Mouse (Mus musculus): ENCODE data around the gene Mycbpap. TPM values are rescaled to one million over a fixed set of nuclear protein-coding genes. Genes with fewer than 3 reads are reported as not detected.

Gene Mycbpap
- polyA plus RNA-seq, 1 experiment from 2014 or later = 4.8 TPM

DNA sequence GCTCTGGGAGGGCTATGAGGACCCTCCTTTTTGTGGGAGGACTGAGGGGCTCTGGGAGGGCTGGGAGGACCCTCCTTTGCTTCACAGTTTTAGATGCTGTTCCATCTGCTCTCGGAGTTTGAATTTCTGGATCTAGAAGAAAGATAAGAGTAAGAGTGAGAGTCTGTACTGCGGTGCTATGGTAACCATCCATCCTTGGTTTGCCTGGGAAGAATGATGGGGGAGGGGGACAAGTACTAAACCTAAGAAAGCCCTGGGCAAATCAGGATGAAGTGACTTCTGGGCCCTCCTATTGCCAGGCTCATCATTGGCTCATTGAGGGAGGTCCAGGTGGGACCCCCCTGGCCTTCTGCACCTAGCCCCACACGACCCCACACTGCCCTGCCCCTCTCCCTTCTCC, 36.7 kb upstream of the Mycbpap start:
- Histone ChIP-seq H3K9me3 (ENCODE audit: control insufficient read depth, low read length) (no peaks in the 10 kb centered on the region), H3K9ac (ENCODE audit: low read length) (no peak overlapping the region), H3K27ac (ENCODE audit: low read depth, low read length) (no peak overlapping the region), H3K4me2 (ENCODE audit: low read depth, low read length, severe bottlenecking) (no peak overlapping the region), H3K4me1 (replicated peaks; ENCODE audit: control insufficient read depth, insufficient read depth, low read length) (no peaks in the 10 kb centered on the region), H3K36me3 (ENCODE audit: control insufficient read depth, insufficient read depth, low read length) (no peaks in the 10 kb centered on the region), H3K4me3 (ENCODE audit: low read depth, low read length) (no peak overlapping the region), H3K27me3 (ENCODE audit: control insufficient read depth, insufficient read depth, low read length) (no peaks in the 10 kb centered on the region)
- WGBS = 69% methylated on average over 3 of the region's 3 CpGs
- no peak for DNase-seq (ENCODE audit: low spot score)
- ATAC-seq (replicated peaks; ENCODE audit: low FRiP score) = no peak

DNA sequence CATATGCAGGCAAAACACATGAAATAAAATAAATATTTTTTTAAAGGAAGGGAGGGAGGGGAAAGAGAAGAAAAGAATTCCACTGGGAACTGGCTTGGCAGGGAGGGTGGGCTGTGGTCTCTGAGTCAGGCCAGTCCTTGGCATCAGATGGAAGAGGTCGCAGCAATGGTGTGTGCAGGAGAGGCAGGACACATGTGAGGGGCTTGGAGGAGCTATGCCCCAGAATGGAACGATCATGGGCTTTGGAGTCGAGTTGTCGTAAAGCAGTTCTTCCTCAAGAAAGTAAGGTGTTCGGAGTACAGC, 28.9 kb upstream of the Mycbpap start:
- Histone ChIP-seq H3K36me3 (ENCODE audit: control insufficient read depth, insufficient read depth, low read length) (no peaks in the 10 kb centered on the region), H3K9ac (ENCODE audit: low read length) (no peak overlapping the region), H3K4me1 (replicated peaks; ENCODE audit: control insufficient read depth, insufficient read depth, low read length) (peaks cover 4% of the 10 kb centered on the region; the same call in 1 of the 2 replicates), H3K9me3 (ENCODE audit: control insufficient read depth, low read length) (no peaks in the 10 kb centered on the region), H3K27me3 (ENCODE audit: control insufficient read depth, insufficient read depth, low read length) (no peaks in the 10 kb centered on the region), H3K27ac (ENCODE audit: low read depth, low read length) (no peak overlapping the region), H3K4me3 (ENCODE audit: low read depth, low read length) (no peak overlapping the region), H3K4me2 (ENCODE audit: low read depth, low read length, severe bottlenecking) (no peak overlapping the region)
- no peak for DNase-seq (ENCODE audit: low spot score)
- ATAC-seq (replicated peaks; ENCODE audit: low FRiP score) = no peak
- WGBS = 91% methylated on average over 5 of the region's 5 CpGs

DNA sequence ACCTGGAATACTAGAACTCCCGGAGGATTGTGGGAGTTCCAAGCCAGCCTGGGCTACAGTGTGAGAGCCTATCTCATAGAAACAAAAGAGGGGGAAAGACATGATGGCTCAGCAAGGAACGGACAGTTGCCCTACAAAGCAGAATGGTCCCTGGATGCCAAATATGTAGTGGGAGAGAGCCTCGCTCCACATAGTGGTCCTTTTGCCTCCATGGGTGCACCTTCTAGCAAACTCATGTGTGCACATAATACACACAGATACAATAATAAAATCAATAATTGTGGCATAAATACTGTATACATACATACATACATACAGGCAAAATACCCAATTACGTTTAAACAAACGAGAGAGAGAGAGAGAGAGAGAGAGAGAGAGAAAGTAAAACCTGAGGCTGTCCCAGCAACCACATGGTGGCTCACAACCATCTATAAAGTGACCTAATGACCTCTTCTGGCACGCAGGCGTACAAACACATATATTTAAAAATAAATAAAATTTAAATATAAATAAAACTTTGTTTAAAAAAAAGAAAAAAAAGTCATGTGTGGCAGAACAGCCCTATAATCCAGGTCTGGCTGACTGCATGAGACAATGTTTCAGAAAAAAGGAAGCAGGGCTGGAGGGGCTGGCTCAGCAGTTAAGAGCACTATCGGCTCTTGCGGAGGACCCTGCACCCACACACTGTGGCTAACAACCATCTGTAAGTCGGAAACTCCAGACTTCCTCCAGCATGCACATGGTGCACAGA, 28.3 kb upstream of the Mycbpap start:
- DNase-seq (ENCODE audit: low spot score) (no peak), ATAC-seq (replicated peaks; ENCODE audit: low FRiP score) (no peak)
- Histone ChIP-seq H3K4me1 (replicated peaks; ENCODE audit: control insufficient read depth, insufficient read depth, low read length) (peaks cover 4% of the 10 kb centered on the region; the same call in 1 of the 2 replicates), H3K9me3 (ENCODE audit: control insufficient read depth, low read length) (no peaks in the 10 kb centered on the region), H3K27me3 (ENCODE audit: control insufficient read depth, insufficient read depth, low read length) (no peaks in the 10 kb centered on the region), H3K4me2 (ENCODE audit: low read depth, low read length, severe bottlenecking) (no peak overlapping the region), H3K36me3 (ENCODE audit: control insufficient read depth, insufficient read depth, low read length) (no peaks in the 10 kb centered on the region), H3K4me3 (ENCODE audit: low read depth, low read length) (no peak overlapping the region), H3K27ac (ENCODE audit: low read depth, low read length) (no peak overlapping the region), H3K9ac (ENCODE audit: low read length) (no peak overlapping the region; the same call in 1 of the 2 replicates)
- WGBS = 77% methylated on average over 10 of the region's 10 CpGs

DNA sequence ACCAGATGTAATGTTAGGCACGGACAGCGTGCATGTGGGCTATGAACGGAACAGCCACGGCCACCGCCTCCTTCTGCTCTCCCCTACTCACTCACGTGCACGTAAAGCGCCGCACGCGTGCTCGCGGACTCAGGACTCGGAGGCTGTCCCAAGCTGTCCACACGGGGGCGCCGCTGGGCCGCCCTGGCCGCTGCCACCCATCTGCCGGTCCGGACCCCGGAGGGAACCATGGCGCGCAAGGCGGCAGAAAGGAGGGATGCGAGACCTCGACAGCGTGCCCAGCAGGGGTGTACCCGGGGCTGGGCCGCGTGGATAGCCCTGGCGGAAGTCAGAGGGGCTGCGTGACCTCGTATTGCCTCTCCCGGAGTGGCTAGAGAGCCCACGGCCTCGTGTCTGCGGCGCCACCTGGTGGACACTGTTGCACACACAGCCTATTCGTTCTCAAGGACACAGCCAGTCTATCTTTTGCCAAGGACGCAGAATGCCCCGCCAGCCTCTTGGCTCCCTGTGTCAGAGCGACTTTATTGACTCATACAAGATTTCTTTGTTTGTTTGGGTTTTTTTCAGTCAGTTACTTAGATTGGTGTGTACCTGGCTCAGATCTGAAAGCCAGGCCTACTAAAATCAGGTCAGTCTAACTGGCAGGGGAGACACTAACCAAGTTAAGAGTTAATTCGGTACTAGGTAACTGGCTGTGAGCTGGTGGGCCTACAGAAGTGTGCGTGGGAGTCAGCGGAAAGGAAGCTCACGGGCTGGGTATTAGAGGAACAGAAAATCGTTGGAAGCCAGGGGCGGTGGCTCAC, 27.5 kb upstream of the Mycbpap start, which contains the start of gene Rsad1:
Gene Rsad1 (minus strand): TSS at position 368 of the 803 bp plus-strand sequence.
- peaks cover 4% of the 10 kb centered on the region; the same call in 1 of the 2 replicates for H3K4me1 ChIP-seq (replicated peaks; ENCODE audit: control insufficient read depth, insufficient read depth, low read length)
- peak within 1 kb of the TSS; percentile 85 for H3K4me2 ChIP-seq (ENCODE audit: low read depth, low read length, severe bottlenecking)
- peak within 1 kb of the TSS; percentile 54 for H3K4me3 ChIP-seq (ENCODE audit: low read depth, low read length)
- no peaks in the 10 kb centered on the region for H3K9me3 ChIP-seq (ENCODE audit: control insufficient read depth, low read length)
- peak; percentile 85 for ATAC-seq (replicated peaks; ENCODE audit: low FRiP score)
- no peaks in the 10 kb centered on the region for H3K27me3 ChIP-seq (ENCODE audit: control insufficient read depth, insufficient read depth, low read length)
- peak within 1 kb of the TSS; percentile 77 for H3K9ac ChIP-seq (ENCODE audit: low read length)
- DNase-seq (ENCODE audit: low spot score) = peak; percentile 96
- peak within 1 kb of the TSS; percentile 64; the same call in 1 of the 2 replicates for H3K27ac ChIP-seq (ENCODE audit: low read depth, low read length)
- 5% methylated on average over 49 of the region's 49 CpGs for WGBS
- no peaks in the 10 kb centered on the region for H3K36me3 ChIP-seq (ENCODE audit: control insufficient read depth, insufficient read depth, low read length)

DNA sequence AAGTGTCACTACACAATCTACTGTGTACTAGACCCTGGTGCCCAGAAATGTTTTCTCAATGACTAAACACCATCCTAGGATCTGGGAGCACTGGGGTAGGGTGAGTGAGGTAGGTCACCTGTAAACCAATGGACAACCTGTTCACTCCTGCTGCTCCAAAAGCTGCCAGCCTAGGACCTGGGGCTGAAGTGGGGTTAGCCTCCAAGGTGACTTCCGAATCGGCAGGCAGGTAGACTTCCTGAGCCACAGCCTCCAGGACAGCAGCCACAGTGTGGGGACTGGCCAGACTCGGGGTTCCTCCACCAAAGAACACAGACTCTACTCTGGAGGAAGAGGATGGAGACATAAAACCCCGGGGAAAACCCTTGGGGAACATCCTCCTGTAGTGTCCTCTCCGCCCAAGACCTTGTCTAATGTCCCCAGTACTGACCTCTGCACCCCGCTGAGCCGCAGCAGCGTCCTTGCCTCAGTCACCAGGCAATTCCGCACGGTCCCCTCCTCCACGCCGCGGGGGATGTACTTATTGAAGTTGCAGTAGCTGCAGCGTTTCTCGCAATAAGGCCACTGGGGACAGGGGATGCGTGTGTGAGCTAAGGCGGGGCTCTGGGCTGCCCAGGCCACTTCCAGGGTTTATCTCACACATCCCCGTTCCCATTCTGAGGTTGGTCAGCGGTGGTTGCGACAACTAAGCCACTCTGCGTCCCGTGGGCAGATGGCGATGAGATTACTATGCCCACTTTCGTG, 26.7 kb upstream of the Mycbpap start:
- Histone ChIP-seq H3K27me3 (ENCODE audit: control insufficient read depth, insufficient read depth, low read length) (no peaks in the 10 kb centered on the region), H3K4me3 (ENCODE audit: low read depth, low read length) (peak overlapping the region; percentile 54), H3K4me1 (replicated peaks; ENCODE audit: control insufficient read depth, insufficient read depth, low read length) (peaks cover 4% of the 10 kb centered on the region; the same call in 1 of the 2 replicates), H3K9ac (ENCODE audit: low read length) (peak overlapping the region; percentile 77), H3K9me3 (ENCODE audit: control insufficient read depth, low read length) (no peaks in the 10 kb centered on the region), H3K27ac (ENCODE audit: low read depth, low read length) (no peak overlapping the region), H3K4me2 (ENCODE audit: low read depth, low read length, severe bottlenecking) (peak overlapping the region; percentile 85), H3K36me3 (ENCODE audit: control insufficient read depth, insufficient read depth, low read length) (no peaks in the 10 kb centered on the region)
- ATAC-seq (replicated peaks; ENCODE audit: low FRiP score) = 0 out of 2 replicates have a peak, but pooled peaks have one; percentile 28
- 16% methylated on average over 24 of the region's 24 CpGs for WGBS
- peak; percentile 67 for DNase-seq (ENCODE audit: low spot score)

DNA sequence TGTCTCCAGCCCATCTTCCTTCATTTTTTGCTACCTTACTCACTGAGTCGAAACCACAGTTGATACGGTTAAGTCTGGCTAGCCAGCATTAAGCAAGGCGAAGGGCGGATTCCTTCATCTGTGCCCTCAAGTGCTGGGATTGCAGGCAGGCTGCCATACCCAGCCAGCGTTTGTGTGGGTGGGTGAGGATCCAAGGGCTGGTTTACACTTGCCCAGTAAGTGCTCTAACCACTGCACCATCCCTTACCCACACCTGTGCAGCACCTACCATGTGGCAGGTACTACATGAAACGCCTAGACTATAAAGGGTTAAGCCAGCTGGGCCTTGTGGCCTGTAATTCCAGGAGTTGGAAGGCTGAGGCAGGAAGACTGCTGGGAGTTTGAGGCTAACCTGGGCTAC, 25.7 kb upstream of the Mycbpap start:
- no peaks in the 10 kb centered on the region for H3K36me3 ChIP-seq (ENCODE audit: control insufficient read depth, insufficient read depth, low read length)
- 94% methylated on average over 6 of the region's 6 CpGs for WGBS
- no peak overlapping the region for H3K9ac ChIP-seq (ENCODE audit: low read length)
- H3K27me3 ChIP-seq (ENCODE audit: control insufficient read depth, insufficient read depth, low read length) = no peaks in the 10 kb centered on the region
- H3K4me3 ChIP-seq (ENCODE audit: low read depth, low read length) = no peak overlapping the region
- peaks cover 4% of the 10 kb centered on the region; the same call in 1 of the 2 replicates for H3K4me1 ChIP-seq (replicated peaks; ENCODE audit: control insufficient read depth, insufficient read depth, low read length)
- no peak overlapping the region for H3K27ac ChIP-seq (ENCODE audit: low read depth, low read length)
- ATAC-seq (replicated peaks; ENCODE audit: low FRiP score) (no peak), DNase-seq (ENCODE audit: low spot score) (no peak)
- H3K4me2 ChIP-seq (ENCODE audit: low read depth, low read length, severe bottlenecking) = no peak overlapping the region
- H3K9me3 ChIP-seq (ENCODE audit: control insufficient read depth, low read length) = no peaks in the 10 kb centered on the region

DNA sequence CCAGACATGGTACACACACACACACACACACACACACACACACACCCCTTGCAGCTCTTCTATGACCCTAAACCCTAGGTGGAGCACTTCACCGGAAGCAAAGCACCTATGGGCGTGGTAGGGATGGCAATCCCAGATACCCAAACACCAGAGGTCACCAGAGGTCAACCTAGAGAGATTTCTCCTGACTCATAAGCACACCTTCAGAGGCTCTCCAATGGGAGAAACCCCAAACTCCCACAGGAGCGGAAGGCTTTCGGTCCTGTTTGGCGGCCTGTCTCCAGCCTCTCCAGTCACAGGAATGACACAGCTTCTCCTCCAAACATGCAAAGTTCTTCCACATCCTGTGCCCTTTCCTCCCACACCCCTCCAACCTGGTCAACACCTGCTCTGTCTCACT, 24.8 kb upstream of the Mycbpap start:
- no peaks in the 10 kb centered on the region for H3K36me3 ChIP-seq (ENCODE audit: control insufficient read depth, insufficient read depth, low read length)
- H3K4me1 ChIP-seq (replicated peaks; ENCODE audit: control insufficient read depth, insufficient read depth, low read length) = peaks cover 4% of the 10 kb centered on the region; the same call in 1 of the 2 replicates
- H3K4me3 ChIP-seq (ENCODE audit: low read depth, low read length) = no peak overlapping the region
- ATAC-seq (replicated peaks; ENCODE audit: low FRiP score) (no peak), DNase-seq (ENCODE audit: low spot score) (no peak)
- no peak overlapping the region for H3K9ac ChIP-seq (ENCODE audit: low read length)
- H3K27ac ChIP-seq (ENCODE audit: low read depth, low read length) = no peak overlapping the region
- no peaks in the 10 kb centered on the region for H3K9me3 ChIP-seq (ENCODE audit: control insufficient read depth, low read length)
- no peaks in the 10 kb centered on the region for H3K27me3 ChIP-seq (ENCODE audit: control insufficient read depth, insufficient read depth, low read length)
- 95% methylated on average over 5 of the region's 5 CpGs for WGBS
- no peak overlapping the region for H3K4me2 ChIP-seq (ENCODE audit: low read depth, low read length, severe bottlenecking)

DNA sequence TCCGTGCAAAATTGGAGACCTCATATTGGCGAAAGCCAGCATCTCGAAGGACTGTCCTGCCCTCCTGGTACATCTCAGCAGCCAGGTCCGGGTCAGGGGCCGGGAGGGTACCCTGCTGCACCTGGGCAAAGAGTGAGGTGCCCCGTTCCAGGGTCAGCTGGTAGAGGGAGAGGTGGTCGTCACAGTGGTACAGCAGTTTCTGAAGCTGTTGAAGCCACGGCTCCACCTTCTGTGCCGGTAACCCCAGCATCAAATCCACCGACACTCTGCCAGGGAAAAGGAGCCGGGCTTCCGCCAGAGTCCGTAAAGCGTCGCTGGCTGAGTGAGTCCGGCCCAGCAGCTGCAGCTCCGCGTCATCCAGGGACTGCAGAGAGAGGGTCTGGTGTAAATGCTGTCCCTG, 22.9 kb upstream of the Mycbpap start:
- Histone ChIP-seq H3K27me3 (ENCODE audit: control insufficient read depth, insufficient read depth, low read length) (no peaks in the 10 kb centered on the region), H3K9me3 (ENCODE audit: control insufficient read depth, low read length) (no peaks in the 10 kb centered on the region), H3K36me3 (ENCODE audit: control insufficient read depth, insufficient read depth, low read length) (no peaks in the 10 kb centered on the region), H3K9ac (ENCODE audit: low read length) (no peak overlapping the region), H3K4me3 (ENCODE audit: low read depth, low read length) (no peak overlapping the region), H3K4me1 (replicated peaks; ENCODE audit: control insufficient read depth, insufficient read depth, low read length) (peaks cover 4% of the 10 kb centered on the region; the same call in 1 of the 2 replicates), H3K27ac (ENCODE audit: low read depth, low read length) (no peak overlapping the region), H3K4me2 (ENCODE audit: low read depth, low read length, severe bottlenecking) (no peak overlapping the region)
- 60% methylated on average over 18 of the region's 18 CpGs for WGBS
- DNase-seq (ENCODE audit: low spot score) = no peak
- no peak for ATAC-seq (replicated peaks; ENCODE audit: low FRiP score)

Data from forebrain, embryonic 11.5 days (tissue).